27 mouse cellular contexts compared by ENCODE assay signal in genomic region chr3:58247989-58248388, GRCm38 (mm10).
"Had no signal": no experiment of that assay in that cellular context is flagged by ENCODE, and none has a peak within 500 bp of the region (broad histone marks: within the 10 kb centered on the region; RNA-seq: fewer than 3 reads in every experiment).

No protein-coding gene starts in this region.

- H3K4me2 ChIP-seq: embryonic facial prominence, embryonic 12.5 days; embryonic facial prominence, embryonic 13.5 days; embryonic facial prominence, embryonic 15.5 days; forebrain, embryonic 12.5 days; forebrain, embryonic 13.5 days; forebrain, embryonic 15.5 days had no signal

- H3K36me3 ChIP-seq: embryonic facial prominence, embryonic 10.5 days; embryonic facial prominence, embryonic 12.5 days; embryonic facial prominence, embryonic 13.5 days; embryonic facial prominence, embryonic 15.5 days; forebrain, embryonic 10.5 days; forebrain, embryonic 12.5 days; forebrain, embryonic 15.5 days had no signal

- H3K9ac ChIP-seq: embryonic facial prominence, embryonic 12.5 days; embryonic facial prominence, embryonic 13.5 days; embryonic facial prominence, embryonic 15.5 days; forebrain, embryonic 12.5 days; forebrain, embryonic 13.5 days; forebrain, embryonic 15.5 days; forebrain, postnatal 0 days had no signal

- H3K4me3 ChIP-seq: embryonic facial prominence, embryonic 10.5 days; embryonic facial prominence, embryonic 12.5 days; embryonic facial prominence, embryonic 13.5 days; embryonic facial prominence, embryonic 15.5 days; erythroblast, embryonic 14.5 days; forebrain, embryonic 10.5 days; forebrain, embryonic 12.5 days; forebrain, embryonic 13.5 days; forebrain, embryonic 15.5 days; gastrocnemius, adult 2 months; heart, adult 2 months had no signal

- H3K9me3 ChIP-seq: embryonic facial prominence, embryonic 10.5 days; embryonic facial prominence, embryonic 12.5 days; embryonic facial prominence, embryonic 13.5 days; embryonic facial prominence, embryonic 15.5 days; forebrain, embryonic 10.5 days; forebrain, embryonic 12.5 days; forebrain, embryonic 13.5 days; forebrain, embryonic 15.5 days had no signal

- ATAC-seq: forebrain, embryonic 13.5 days; forebrain, embryonic 14.5 days; forebrain, embryonic 15.5 days; forebrain, embryonic 16.5 days; forebrain, postnatal 0 days had no signal

- H3K27ac ChIP-seq: embryonic facial prominence, embryonic 10.5 days; embryonic facial prominence, embryonic 12.5 days; embryonic facial prominence, embryonic 13.5 days; embryonic facial prominence, embryonic 15.5 days; forebrain, embryonic 10.5 days; forebrain, embryonic 12.5 days; forebrain, embryonic 13.5 days; forebrain, embryonic 15.5 days; gastrocnemius, adult 2 months; heart, adult 2 months had no signal

- H3K27me3 ChIP-seq: embryonic facial prominence, embryonic 12.5 days; embryonic facial prominence, embryonic 13.5 days; embryonic facial prominence, embryonic 15.5 days; forebrain, embryonic 12.5 days; forebrain, embryonic 13.5 days; forebrain, embryonic 15.5 days had no signal

- DNase-seq: cerebellum, adult 9-10 months; cerebellum, adult 9-11 months; cerebellum, postnatal 10 days; cerebellum, postnatal 14 days; cerebellum, postnatal 25 days; cerebellum, postnatal 36 days; embryo, embryonic 11 days; forebrain, postnatal 0 days; gastrocnemius, adult 2 months; gastrocnemius, postnatal 10 days; gastrocnemius, postnatal 14 days; gastrocnemius, postnatal 25 days; gastrocnemius, postnatal 36 days; heart, adult 11 months; heart, adult 18-20 months; heart, adult 2 months had no signal

- H3K4me1 ChIP-seq: embryonic facial prominence, embryonic 10.5 days; embryonic facial prominence, embryonic 12.5 days; embryonic facial prominence, embryonic 13.5 days; embryonic facial prominence, embryonic 15.5 days; forebrain, embryonic 12.5 days; forebrain, embryonic 13.5 days; forebrain, embryonic 15.5 days had no signal
